Mouse (Mus musculus): ENCODE measurements around the gene Rftn1. TPM values are rescaled to one million over a fixed set of nuclear protein-coding genes. Genes with fewer than 3 reads are reported as not detected.

Gene Rftn1
- not detected in 2 replicates for polyA plus RNA-seq (2012; ENCODE audit: insufficient read depth, insufficient read length, low replicate concordance, missing spikeins)

DNA sequence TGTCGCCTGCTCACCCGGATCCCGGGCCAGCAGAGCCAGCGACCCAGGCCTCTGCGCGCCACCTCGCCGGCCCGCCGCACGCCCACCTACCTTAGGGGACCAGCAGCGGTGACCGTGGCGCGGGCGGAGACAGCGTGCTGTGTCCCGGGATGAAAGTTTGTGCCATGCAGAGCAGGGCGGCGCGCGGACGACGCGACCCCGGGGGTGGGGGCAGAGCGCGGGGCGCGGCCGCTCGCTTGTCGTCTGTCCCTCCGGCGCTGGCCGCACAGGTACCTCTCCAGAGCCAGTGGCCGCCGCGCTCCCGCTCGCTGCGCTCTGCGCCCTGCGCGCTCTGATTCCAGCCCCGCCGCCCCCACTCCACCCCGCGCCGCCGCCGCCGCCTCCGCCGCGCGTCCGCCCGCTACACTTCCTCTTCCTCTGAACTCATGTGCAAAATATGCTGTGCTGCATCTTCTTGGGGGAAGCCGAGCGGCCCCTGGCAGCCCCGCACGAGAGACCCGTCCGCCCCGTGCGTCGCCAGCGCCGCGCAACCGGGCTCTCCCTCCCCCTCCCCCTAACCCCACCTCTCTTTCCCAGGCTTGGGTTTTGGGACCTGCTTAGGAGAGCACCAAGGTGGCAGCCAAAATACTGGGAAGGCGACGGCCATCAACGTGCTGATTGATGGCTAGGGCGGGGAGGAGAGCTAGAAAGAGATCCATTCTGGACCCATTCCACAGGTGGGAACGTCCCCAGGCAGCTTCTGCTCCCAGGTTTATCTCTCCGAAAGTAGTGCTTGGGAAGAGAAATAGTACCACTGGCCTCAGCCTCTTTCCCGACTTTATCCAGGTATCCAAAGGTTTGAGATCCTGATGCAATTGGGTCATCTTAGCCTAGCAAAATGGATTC, at the start of gene Rftn1:
TSS of gene Rftn1 (minus strand) at position 544 of the 885 bp plus-strand sequence.
- no peak within 1 kb of the TSS for H3K27ac ChIP-seq (ENCODE audit: insufficient read depth, low read depth, low read length)
- TF ChIP-seq POLR2A (IDR thresholded peaks at IDR 0.05; ENCODE audit: insufficient read depth, low read depth, low read length) (no peak), CTCF (IDR thresholded peaks at IDR 0.05; ENCODE audit: insufficient read depth, low read depth, low read length) (no peak)
- WGBS: 3% methylated on average over 79 of the region's 79 CpGs

DNA sequence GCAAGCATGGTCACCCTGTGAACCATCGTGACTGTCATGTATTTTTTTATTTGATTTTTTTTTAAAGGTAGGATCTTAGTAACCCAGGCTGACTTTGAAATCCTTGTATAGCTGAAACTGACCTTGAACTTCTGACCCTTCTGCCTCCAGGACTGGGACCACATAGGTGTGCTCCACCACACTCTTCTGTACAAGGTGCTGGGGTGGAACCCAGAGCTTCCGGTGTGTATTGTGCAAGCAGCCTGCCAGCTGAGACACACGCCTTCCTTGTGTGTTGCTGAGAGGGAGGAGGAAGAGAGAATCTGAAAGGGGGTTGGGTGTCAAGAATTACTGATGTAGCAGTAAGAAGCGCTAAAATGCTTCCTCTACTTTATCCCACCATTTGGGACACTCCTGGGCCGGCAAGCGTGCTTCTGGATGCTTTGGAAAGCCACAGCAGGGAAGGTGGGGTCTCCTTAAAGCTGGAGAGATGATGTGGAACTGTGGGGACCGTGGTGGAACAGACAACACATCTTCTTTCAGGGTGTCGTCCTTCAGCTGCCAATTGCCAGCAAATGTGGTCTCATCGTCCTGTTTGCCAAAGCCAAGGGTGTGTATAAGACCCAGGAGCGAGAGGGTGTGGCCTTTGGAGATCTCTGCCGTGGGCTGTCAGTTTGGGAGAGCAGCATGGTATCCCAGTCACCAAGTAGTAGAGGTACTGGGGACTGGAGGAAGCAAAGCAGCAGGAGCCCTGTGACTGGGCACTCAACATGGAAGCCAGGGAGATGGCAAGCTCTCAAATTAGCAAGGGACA, 47.5 kb upstream of the Rftn1 start:
- 63% methylated on average over 11 of the region's 11 CpGs for WGBS
- TF ChIP-seq CTCF (IDR thresholded peaks at IDR 0.05; ENCODE audit: insufficient read depth, low read depth, low read length) (no peak), POLR2A (IDR thresholded peaks at IDR 0.05; ENCODE audit: insufficient read depth, low read depth, low read length) (no peak)
- no peak overlapping the region for H3K27ac ChIP-seq (ENCODE audit: insufficient read depth, low read depth, low read length)
- no peak overlapping the region for H3K4me3 ChIP-seq (ENCODE audit: insufficient read depth, low read depth, low read length)
- peaks cover 3% of the 10 kb centered on the region; the same call in 1 of the 2 replicates for H3K4me1 ChIP-seq (ENCODE audit: control insufficient read depth, insufficient read depth, low read length)

More for the DNA sequence above, at the start of gene Rftn1:
- peak within 1 kb of the TSS; percentile 56 for H3K4me3 ChIP-seq (ENCODE audit: insufficient read depth, low read depth, low read length)
- peaks cover 4% of the 10 kb centered on the region for H3K4me1 ChIP-seq (ENCODE audit: control insufficient read depth, insufficient read depth, low read length)

DNA sequence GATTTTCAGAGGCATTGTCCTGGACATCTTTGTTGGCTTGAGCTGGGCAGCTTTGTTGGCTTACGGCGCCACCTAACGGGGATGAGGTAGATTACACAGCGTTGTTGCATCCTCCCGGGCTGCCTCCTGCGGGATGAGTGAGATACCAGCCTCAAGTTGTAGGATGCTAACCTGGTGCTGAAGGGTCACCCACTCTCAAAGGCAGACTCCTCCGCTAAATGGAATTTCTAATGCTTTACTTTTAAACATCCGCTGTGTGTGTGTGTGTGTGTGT, 46.9 kb upstream of the Rftn1 start:
- TF ChIP-seq POLR2A (IDR thresholded peaks at IDR 0.05; ENCODE audit: insufficient read depth, low read depth, low read length) (no peak), CTCF (IDR thresholded peaks at IDR 0.05; ENCODE audit: insufficient read depth, low read depth, low read length) (peak; percentile 89)
- Histone ChIP-seq H3K27ac (ENCODE audit: insufficient read depth, low read depth, low read length) (no peak overlapping the region), H3K4me1 (ENCODE audit: control insufficient read depth, insufficient read depth, low read length) (peaks cover 3% of the 10 kb centered on the region; the same call in 1 of the 2 replicates), H3K4me3 (ENCODE audit: insufficient read depth, low read depth, low read length) (no peak overlapping the region)
- 5% methylated on average over 8 of the region's 8 CpGs for WGBS

DNA sequence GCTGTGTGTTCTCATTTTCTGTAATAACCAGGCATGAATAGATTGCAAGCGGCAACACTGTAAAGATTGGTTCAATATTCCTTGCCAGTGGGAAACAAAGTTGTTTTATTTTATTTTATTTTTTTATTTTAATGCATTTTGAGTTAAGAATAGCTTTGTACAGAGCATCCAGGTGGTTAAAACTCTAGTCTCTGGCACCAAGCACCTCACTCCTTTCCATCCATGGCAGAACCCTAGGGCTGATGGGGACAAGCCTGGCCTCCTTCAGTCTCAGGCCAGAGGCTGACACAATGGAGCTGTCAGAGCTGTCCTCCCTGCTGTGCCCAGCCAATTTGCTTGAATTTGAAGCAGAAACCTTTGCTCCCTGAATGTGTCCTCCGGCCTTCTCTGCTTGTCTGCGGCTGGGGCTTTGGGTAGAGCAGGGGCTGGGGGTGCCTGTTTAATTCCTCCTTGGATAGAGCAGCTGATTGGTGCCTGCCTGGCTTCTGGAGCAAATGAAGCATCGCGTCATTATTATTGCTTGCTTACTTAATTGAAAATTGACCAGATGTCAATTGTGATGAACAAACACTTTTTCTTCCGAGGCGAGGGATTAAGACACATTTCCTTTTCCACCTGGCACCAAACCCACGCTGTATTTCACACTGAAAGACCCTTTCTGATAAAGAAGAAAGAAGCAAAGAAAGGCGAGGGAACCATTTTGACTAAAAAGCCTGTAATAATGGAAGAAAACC, 46.4 kb upstream of the Rftn1 start:
- no peak overlapping the region for H3K27ac ChIP-seq (ENCODE audit: insufficient read depth, low read depth, low read length)
- H3K4me3 ChIP-seq (ENCODE audit: insufficient read depth, low read depth, low read length): no peak overlapping the region
- TF ChIP-seq CTCF (IDR thresholded peaks at IDR 0.05; ENCODE audit: insufficient read depth, low read depth, low read length) (no peak), POLR2A (IDR thresholded peaks at IDR 0.05; ENCODE audit: insufficient read depth, low read depth, low read length) (no peak)
- H3K4me1 ChIP-seq (ENCODE audit: control insufficient read depth, insufficient read depth, low read length): peaks cover 3% of the 10 kb centered on the region; the same call in 1 of the 2 replicates
- WGBS: 35% methylated on average over 9 of the region's 9 CpGs

DNA sequence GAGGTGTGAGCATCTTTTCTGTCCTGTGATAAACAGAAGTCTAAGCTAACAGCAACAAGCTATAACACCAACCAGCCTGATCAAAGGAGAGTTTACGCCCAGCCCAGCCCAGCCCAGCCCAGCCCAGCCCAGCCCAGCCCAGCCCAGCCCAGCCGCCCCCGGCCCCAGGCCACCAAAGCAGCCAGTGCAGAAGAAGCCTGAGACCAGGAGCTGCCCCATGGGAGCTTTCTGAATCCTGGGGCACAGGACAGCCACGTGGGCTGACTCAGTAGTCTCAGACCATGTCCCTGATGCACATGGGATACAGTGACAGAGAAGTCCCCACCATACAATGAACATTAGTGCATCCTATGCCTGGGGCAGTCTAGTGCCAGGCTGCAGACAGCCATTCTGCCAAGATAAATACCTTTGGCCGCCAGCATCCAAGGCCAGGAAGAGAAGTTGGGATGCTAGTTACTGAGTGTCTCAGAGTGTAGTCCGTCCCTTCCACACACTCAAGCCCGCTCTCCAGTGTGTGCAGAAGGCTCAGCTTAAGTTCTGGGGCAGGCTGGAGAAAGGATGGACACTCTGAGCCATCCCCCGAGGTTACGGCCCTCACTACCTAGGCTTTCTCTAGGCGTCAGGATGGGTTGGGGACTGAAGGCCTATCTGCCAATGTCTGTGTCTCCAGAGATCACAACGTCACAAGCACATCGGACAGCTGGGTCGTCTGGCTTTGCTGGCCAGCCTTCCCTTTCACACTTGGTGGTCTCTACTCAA, 45.6 kb upstream of the Rftn1 start:
- 78% methylated on average over 13 of the region's 13 CpGs for WGBS

DNA sequence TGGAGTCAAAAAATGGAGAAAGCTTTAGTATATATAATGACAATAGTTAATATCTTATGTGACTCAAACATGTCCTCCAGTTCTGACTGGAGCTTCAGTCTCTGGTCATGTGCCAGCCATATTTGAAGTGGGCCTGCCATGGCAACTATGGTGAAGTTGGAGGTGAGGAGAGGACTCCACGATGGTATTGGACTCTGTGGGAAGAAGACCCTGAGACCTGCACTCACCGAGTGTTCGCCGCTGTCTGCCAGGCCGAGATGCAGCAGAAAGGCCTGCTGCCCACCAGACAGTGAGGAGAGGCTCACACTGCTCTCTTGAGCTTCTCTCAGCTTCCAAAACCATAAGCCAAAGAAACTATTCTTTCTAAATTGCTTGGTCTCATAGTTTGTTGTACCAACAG, 43.5 kb upstream of the Rftn1 start:
- Histone ChIP-seq H3K4me1 (ENCODE audit: control insufficient read depth, insufficient read depth, low read length) (peaks cover 3% of the 10 kb centered on the region; the same call in 1 of the 2 replicates), H3K4me3 (ENCODE audit: insufficient read depth, low read depth, low read length) (no peak overlapping the region), H3K27ac (ENCODE audit: insufficient read depth, low read depth, low read length) (no peak overlapping the region)
- WGBS: 89% methylated on average over 5 of the region's 5 CpGs
- TF ChIP-seq CTCF (IDR thresholded peaks at IDR 0.05; ENCODE audit: insufficient read depth, low read depth, low read length): no peak

More for the DNA sequence above, 45.6 kb upstream of the Rftn1 start:
- peaks cover 3% of the 10 kb centered on the region; the same call in 1 of the 2 replicates for H3K4me1 ChIP-seq (ENCODE audit: control insufficient read depth, insufficient read depth, low read length)
- TF ChIP-seq POLR2A (IDR thresholded peaks at IDR 0.05; ENCODE audit: insufficient read depth, low read depth, low read length) (no peak), CTCF (IDR thresholded peaks at IDR 0.05; ENCODE audit: insufficient read depth, low read depth, low read length) (no peak)
- no peak overlapping the region for H3K4me3 ChIP-seq (ENCODE audit: insufficient read depth, low read depth, low read length)
- H3K27ac ChIP-seq (ENCODE audit: insufficient read depth, low read depth, low read length): no peak overlapping the region

DNA sequence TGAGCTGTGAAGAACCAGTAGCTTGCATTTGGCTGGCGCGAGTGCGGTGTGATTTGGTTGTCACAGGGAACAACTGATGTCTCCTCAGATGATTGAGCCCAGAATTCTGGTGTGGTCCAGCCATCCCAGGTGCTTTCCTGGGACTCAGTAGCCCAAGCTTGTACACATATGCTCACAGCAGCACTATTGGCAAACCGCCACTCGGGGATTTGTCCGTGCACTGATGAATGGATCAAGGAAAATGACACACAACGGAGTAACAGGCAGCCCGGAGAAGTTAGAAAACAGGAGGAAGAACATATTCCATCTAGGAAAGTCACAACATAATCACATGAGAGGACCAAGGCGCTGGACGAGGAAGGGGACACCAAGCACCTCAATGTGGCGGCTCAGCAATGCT, 42.3 kb upstream of the Rftn1 start:
- TF ChIP-seq CTCF (IDR thresholded peaks at IDR 0.05; ENCODE audit: insufficient read depth, low read depth, low read length): no peak
- TF ChIP-seq POLR2A (IDR thresholded peaks at IDR 0.05; ENCODE audit: insufficient read depth, low read depth, low read length): no peak
- H3K4me1 ChIP-seq (ENCODE audit: control insufficient read depth, insufficient read depth, low read length): peaks cover 3% of the 10 kb centered on the region; the same call in 1 of the 2 replicates
- no peak overlapping the region for H3K4me3 ChIP-seq (ENCODE audit: insufficient read depth, low read depth, low read length)
- WGBS: 89% methylated on average over 11 of the region's 11 CpGs
- H3K27ac ChIP-seq (ENCODE audit: insufficient read depth, low read depth, low read length): no peak overlapping the region

DNA sequence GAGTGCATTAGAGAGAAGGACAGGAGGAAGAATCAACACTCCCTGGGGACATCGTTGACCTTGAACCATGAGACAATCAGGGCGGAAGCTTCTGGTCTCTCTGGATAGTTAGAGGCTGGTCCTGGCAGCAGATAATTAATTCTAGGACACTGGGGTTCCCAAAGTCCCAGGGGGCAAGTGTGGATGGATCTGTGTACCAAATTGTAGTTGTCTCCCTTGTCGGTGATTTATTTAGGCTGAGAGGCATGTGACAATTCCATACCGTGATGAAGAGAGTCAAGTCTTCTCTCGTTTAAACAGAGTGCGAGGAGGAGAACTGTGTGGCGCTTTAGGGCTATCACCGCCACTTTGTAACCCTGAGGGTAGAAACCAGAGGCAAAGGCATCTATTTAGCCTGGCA, 40.7 kb upstream of the Rftn1 start:
- WGBS: 94% methylated on average over 8 of the region's 8 CpGs
- Histone ChIP-seq H3K4me3 (ENCODE audit: insufficient read depth, low read depth, low read length) (no peak overlapping the region), H3K27ac (ENCODE audit: insufficient read depth, low read depth, low read length) (no peak overlapping the region), H3K4me1 (ENCODE audit: control insufficient read depth, insufficient read depth, low read length) (no peaks in the 10 kb centered on the region)
- TF ChIP-seq CTCF (IDR thresholded peaks at IDR 0.05; ENCODE audit: insufficient read depth, low read depth, low read length) (no peak), POLR2A (IDR thresholded peaks at IDR 0.05; ENCODE audit: insufficient read depth, low read depth, low read length) (no peak)
